Mouse (Mus musculus): ENCODE measurements at regions not wholly inside any gene's neighbourhood (a gene's known extent, or its start where the extent isn't known, plus 50 kb on each side); places are given as distances from the start of the nearest gene placed in this dataset.

GRCm38 (mm10) chr12:25784401-25784800 is 630.7 kb downstream of the Rnf144a start:
- no peak for DNase-seq (ENCODE audit: low spot score)

GRCm38 (mm10) chr12:25782972-25783717 is 631.9 kb downstream of the Rnf144a start:
- DNase-seq (ENCODE audit: low spot score), result no peak

DNA sequence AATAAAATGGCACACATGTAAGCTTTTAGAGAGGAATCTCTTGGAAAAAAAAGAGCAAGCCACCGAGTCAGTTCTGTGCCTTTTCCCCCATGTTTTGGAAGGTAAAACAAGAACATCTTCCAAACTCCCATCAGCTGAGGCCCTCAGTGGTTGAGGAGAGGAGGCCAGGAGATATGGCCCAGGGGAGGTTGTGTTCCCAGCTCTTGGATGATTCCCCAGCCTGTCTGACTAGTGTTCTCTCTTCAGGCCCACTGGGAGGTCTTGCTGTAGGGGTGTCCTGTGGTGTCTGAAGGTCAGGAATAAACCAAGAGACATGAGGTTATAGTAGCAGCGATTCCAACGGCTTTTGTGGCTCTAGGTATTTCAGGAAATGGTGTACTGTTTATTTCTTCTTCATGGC is 643.2 kb downstream of the Rnf144a start:
- DNase-seq (ENCODE audit: low spot score), result no peak

- DNase-seq (ENCODE audit: low spot score), result peak; percentile 30
Observed at GRCm38 (mm10) chr12:25768644-25769043, 646.4 kb downstream of the Rnf144a start.

GRCm38 (mm10) chr12:25763061-25763460 is 652.0 kb downstream of the Rnf144a start:
- DNase-seq (ENCODE audit: low spot score), result no peak

- no peak for DNase-seq (ENCODE audit: low spot score)
Observed at GRCm38 (mm10) chr12:25757014-25757413, 658.0 kb downstream of the Rnf144a start.

GRCm38 (mm10) chr12:25733801-25734200 is 636.9 kb upstream of the Id2 start:
- no peak for DNase-seq (ENCODE audit: low spot score)

GRCm38 (mm10) chr12:25725774-25726173 is 628.8 kb upstream of the Id2 start:
- no peak for DNase-seq (ENCODE audit: low spot score)

DNA sequence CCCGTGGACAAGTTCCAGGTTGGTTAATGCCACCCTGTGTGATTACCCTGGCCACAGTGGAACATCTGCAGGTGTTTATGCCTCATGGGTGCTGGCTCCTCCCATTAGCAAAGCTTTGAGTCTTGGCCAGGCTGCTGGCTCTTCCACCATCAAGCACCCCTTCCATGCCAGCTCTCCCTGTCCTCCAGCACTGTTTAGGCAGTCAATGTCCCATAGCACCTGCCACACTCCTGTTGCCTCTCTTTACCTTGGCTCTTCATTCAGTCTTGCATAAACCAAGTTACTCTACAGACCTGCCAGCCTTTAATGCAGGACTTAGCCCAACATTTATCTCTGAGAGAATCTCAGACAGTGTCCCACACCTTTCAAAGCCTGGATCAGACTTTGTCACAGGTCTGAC is 614.2 kb upstream of the Id2 start:
- no peak for DNase-seq (ENCODE audit: low spot score)

- DNase-seq (ENCODE audit: low spot score), result no peak
Observed at GRCm38 (mm10) chr12:25703023-25703400, 606.1 kb upstream of the Id2 start.

- DNase-seq (ENCODE audit: low spot score), result no peak
Observed at GRCm38 (mm10) chr12:25702176-25703022, 605.5 kb upstream of the Id2 start.

DNA sequence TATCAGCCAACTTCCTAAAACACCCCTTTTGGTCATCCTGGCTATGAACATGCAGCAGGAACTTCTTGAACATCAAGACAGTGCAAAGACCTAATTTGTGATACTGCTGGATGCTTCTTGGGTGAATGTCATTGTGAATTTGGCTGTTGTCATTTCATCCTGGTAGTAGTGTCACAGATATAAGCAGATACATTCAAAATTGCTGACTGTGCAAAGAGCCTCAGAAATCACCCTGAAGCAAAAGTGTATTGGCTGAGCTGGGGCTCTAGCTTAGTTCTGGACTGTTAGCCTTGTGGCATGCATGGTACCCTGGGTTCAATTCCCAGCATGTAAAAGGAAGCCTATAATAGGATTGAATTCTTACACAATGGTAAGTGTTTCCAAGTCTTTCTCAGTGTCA is 590.1 kb upstream of the Id2 start:
- no peak for DNase-seq (ENCODE audit: low spot score)

GRCm38 (mm10) chr12:25676631-25677030 is 579.7 kb upstream of the Id2 start:
- no peak for DNase-seq (ENCODE audit: low spot score)

DNA sequence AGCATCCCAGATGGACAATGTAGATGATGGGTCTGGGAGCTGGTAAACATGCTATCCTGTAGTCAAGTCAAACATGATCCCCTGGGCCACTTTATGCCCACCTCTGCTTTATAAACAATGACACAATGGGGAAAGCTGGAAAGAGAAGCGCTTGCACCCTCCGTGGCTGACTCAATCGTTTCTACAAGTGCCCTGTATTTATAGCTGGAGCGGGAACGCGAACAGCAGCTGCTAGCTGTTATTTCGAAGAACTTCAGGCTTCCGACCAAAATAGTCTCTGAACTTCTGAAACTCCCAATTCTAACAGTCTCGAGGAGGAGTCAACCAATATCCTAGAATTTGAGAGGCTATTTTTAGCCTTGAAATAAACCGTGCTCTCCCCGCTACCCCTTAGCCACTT is 571.4 kb upstream of the Id2 start:
- no peak for DNase-seq (ENCODE audit: low spot score)

DNA sequence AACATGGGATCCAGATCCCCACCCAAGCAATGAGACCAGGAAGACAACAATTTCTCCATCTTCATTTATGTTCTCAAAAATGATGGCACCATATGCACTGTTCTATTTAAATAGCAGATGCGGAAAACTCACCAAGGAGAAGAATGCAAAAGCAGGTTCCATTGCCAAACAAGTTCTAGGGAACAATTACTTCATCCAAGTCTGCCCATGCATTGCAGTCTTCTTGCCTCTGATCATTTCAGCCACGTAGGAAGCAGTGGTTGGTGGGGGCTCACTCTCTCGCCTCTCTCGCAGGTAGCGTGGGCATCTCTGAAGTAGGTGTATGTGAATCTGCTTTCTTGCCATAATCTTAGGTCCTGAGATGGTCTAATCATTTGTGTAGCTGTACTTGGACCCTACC is 557.5 kb upstream of the Id2 start:
- DNase-seq (ENCODE audit: low spot score), result no peak

DNA sequence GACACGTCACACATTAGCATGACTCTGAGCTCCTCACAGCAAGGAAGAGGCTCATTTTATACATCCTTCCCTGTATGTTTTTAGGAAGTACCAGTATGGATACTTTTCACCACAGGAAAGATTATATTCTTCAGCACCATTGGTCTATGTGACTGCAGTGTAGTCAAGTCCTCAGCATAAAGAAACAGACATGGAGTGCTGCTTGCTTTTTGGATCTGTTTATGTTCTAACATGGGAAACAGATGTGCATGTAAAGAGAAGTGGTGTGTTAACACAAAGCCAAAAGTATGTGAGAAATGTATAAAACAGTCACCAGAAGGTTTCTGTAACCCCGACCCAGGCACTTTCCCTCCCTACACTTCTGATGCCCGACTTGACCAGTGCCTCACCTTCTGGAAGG is 553.3 kb upstream of the Id2 start:
- DNase-seq (ENCODE audit: low spot score), result no peak

DNA sequence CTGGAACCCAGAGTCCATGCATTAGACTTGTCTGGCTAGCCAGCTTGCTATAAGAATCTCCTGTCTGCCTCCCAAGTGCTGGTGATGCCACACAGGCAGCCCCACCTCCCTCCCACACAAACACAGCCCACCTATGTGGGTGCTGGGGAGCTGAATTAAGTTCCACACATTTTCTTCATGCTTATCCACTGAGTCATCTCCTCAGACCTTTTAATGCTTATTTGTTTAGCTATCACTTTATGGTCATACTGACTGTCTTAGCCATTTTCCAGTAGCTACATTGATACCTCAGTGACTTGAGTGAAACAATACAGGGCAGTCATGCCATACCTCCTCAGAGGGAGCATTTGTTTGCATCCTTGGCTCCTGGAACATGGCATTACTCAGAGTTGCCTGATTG is 531.1 kb upstream of the Id2 start:
- DNase-seq (ENCODE audit: low spot score), result no peak

GRCm38 (mm10) chr12:25625858-25626257 is 528.9 kb upstream of the Id2 start:
- DNase-seq (ENCODE audit: low spot score), result no peak

DNA sequence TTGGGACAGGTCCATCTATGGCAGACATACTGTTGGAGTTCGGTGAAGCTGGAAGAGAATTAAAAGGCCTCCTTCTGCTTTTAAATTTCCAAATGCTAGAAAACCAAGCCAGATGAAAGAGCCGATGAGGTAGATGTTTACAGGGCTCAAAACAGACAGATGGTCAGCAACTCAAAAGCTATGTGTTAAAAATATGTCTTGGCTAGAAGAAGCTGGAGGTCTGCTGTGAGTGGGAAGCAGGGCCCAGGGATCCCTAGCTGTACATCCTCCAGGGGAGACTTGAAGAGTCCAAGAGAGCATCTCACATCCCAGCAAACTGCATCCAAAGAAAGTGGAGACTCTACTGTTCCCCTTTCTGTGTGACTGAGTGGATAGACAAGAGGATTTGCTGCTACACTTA is 526.5 kb upstream of the Id2 start:
- DNase-seq (ENCODE audit: low spot score), result no peak

- no peak for DNase-seq (ENCODE audit: low spot score)
Observed at GRCm38 (mm10) chr12:25621142-25621541, 524.2 kb upstream of the Id2 start.

DNA sequence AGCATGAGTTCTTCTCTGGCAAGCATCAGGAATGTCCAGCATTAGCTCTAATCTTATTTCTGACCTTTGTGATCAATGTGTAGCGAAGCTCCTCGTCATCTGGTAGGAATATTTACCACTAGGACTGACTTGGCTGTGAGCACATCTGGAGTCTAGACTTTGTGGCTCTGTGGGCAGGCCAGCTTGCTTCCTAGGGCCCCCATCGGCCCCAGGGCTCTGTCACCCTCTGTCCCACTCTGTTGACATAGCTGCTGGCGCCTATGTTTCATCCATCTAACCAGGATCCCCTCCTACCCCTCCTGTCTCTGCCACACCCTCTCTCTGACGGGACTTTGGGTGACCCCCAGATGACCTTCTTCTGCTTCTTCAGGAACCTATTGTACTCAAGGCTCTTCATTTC is 520.6 kb upstream of the Id2 start:
- DNase-seq (ENCODE audit: low spot score), result no peak

DNA sequence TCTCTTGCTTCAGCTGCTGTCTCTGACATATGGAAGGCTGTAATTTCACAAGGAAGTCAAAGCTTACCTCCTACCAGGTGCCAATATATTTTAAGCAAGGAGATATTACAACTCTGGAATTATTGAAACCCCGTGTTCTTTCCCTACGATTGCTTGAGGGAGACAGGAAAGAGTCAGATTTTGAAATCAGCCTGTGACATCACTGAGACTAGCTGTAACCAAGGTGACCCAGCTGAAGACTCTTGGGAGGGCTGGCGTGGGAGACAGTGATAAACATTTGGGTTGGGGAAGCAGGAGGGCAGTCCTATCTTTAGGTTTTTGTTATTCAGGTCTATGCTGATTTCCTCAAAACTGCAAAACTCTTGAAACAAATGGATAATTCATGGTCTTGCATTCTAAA is 518.4 kb upstream of the Id2 start:
- DNase-seq (ENCODE audit: low spot score), result no peak

DNA sequence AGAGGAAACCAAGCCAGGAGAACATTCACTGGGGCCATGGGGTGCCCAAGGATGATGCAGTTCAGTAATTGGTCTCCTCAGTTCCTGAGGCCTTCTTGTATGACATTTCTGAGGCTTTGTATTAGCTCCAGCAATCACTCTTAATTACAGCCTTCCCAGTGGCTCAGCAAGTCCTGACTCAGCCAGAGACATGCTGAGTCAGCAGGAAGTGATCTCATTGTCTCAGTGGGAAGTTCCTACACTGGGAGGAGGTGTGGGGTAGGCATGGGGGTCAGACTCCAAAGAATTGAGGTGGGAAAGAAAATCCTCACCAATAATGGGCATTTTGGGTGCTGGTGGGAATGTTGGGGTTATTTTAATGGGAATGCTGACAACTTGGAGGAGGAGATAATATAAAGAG is 516.5 kb upstream of the Id2 start:
- DNase-seq (ENCODE audit: low spot score), result no peak

DNA sequence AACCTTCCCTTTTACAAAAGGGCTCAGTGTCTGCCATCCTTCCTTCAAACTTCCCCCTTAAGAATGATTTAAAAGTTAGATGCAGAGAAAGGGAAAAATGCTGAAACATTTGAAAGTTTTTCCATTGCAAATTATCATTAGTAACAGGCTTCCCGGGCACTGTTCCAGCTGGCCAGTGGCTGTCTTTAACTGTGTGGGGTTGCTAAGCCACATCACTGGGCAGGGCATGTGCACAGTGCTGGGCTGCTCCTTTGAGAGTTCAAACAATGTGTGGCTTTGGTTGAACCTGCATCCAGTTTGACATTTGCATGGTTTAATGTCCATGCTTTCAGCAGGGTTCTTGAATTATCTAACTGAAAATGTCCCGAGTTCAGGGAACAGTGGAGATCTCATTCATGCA is 512.1 kb upstream of the Id2 start:
- peak; percentile 36 for DNase-seq (ENCODE audit: low spot score)

Data from ovary, postnatal 36 days (tissue).